Mouse (Mus musculus): ENCODE results near the gene Hoxa6.

Hoxa6 gene

DNA sequence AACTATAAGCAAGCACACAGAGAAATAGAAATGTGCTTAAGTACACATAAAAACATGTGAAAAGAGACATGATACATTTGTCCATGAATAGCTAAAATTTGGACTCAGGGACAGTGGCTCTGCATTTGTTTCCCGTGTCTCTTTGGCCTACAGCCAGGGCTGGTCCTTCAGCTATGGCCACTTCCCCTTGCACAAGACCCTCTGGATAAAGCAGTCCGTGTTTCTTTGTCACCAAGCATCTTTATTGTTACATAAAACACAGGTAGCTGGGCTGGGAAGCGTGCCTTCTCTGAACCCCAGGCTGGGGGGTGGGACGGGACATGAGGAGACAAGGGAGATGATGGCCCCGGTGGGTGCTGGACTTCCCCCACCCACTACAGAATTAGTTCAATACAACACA is 5.7 kb upstream of the Hoxa6 start:
- peak; percentile 40 to 45 for DNase-seq

DNA sequence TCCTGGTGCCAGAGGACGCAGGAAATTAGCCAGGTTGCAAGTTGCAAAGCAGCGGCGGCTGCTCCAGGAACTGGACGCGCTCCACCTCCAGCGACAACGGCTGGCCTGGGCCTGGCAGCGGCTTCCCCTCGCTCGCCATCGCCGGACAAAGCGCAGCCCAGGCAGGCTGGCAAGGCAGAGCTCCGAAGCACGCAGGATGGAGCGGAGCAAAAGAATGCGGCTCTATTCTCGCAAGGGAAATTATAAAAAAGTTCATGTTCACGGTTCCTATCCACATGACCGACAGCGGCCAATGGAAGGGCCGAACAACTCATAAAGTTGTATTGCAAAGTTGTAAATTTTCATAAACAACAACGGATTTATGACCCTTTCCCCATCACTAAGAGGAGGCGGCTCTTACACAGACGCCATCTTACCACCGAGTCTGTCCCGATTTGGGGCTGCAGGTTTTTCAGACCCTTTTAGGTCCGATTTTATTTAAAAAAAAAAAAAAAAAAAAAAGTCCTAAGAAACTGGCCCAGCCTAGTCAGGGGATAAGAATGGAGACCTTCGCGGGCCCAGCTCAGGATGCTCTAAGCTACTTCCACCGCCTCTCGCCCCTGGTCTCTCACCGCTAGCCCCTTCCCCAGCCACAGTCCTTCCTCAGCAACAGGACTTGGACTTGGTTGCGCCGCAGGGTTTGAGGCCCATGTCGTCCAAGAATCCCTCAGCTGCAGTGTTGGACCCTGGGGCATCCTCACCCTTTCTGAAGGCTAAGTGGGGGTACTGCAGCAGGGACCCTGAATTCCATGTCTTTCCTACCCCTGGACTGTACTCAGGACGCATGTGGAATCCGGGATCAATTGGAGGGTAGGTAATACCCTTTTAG is 4.8 kb upstream of the Hoxa6 start, which contains the start of the genes Hoxa3 and Gm28308:
Hoxa3 (minus strand) TSS at position 218 of the 868 bp plus-strand sequence.
Gm28308 (minus strand) TSS at position 221 of the 868 bp plus-strand sequence.
- DNase-seq = peak; percentile 85 to 90

GRCm38 (mm10) chr6:52212556-52213118 is 4.1 kb upstream of the Hoxa6 start:
- peak; percentile 71 to 87 for DNase-seq

DNA sequence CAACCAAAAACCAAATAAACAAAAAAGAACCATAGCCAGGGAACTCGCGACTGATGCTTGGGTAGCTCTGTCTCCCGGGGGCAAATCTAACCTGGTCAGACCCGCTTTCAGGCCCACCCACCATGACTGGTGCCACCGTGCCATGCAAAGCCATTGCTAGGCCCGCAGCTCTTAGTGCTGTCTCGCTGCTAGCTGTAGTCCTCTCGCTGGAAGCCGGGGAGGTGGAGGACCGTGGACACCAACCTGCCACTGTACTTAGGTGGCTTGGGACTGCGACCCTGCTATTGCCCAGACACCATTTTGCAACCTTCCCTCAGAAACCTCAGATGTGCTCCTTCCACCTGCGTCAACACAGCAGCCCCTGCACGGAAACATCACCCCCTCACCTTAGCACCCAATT is 3.4 kb upstream of the Hoxa6 start:
- DNase-seq = peak; percentile 41 to 70

DNA sequence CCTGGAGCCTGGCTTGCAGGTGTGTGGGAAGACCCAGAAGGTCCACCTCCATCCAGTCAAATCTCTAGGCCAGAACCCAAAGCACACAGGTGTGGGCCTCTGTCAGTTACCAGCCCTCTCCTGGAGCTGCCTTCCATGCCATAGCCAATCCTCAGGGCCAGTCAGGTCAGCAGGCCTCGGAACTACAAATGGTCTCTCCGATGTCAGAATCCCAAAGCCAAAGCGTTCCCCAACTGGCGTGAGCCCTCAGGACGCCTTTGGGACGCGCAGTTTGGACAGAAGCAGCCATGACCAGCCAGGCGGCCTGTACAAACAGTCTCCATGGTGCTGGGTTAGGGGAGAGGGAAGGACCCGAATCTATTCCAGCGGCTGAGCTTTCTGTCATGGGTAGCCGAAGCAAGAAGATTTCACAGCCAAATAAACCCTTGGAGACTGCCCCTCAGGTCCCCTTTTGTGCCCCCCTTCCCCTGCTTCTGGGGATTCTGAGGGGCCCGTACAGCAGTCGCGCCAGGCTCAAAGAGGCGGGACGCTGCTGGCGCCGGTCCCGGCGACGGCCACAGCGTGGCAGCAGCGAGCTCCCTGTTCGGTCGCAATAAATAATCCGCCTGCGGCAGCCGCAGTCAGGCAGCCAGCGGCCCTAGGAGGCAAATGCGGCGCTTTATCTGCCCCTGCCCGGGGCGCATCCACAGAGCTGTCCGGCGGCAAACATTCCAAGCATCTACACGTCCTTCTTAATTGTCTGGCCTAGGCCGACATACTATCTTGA is 2.8 kb upstream of the Hoxa6 start:
- peak; percentile 88 to 93 for DNase-seq

DNA sequence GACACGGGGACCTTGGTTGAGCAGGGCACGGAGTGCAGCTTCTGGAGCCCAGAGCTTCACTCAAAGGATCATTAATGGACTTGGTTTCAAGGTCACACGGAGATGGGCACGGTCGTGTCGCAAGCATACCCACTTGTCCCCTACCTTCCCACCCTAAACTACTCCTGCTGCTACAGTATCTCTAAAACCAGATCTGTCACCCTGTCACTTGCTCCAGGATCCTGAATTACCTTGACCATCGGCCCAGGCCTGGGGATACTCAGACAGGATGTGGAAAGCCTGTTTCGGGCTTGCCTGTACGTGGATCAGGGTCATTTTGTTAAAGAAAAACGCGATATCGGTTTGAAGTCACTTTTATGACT is 1.1 kb upstream of the Hoxa6 start:
- peak in 1 of 2 experiments; percentile 49 for DNase-seq

- peak; percentile 17 to 39 for DNase-seq
Observed at GRCm38 (mm10) chr6:52208868-52209684, 554 bp upstream of the Hoxa6 start.

GRCm38 (mm10) chr6:52207684-52207976 is 892 bp downstream of the Hoxa6 start:
- DNase-seq = no peak

GRCm38 (mm10) chr6:52206882-52207683 is 1.4 kb downstream of the Hoxa6 start:
- peak in 1 of 2 experiments; percentile 30 for DNase-seq

DNA sequence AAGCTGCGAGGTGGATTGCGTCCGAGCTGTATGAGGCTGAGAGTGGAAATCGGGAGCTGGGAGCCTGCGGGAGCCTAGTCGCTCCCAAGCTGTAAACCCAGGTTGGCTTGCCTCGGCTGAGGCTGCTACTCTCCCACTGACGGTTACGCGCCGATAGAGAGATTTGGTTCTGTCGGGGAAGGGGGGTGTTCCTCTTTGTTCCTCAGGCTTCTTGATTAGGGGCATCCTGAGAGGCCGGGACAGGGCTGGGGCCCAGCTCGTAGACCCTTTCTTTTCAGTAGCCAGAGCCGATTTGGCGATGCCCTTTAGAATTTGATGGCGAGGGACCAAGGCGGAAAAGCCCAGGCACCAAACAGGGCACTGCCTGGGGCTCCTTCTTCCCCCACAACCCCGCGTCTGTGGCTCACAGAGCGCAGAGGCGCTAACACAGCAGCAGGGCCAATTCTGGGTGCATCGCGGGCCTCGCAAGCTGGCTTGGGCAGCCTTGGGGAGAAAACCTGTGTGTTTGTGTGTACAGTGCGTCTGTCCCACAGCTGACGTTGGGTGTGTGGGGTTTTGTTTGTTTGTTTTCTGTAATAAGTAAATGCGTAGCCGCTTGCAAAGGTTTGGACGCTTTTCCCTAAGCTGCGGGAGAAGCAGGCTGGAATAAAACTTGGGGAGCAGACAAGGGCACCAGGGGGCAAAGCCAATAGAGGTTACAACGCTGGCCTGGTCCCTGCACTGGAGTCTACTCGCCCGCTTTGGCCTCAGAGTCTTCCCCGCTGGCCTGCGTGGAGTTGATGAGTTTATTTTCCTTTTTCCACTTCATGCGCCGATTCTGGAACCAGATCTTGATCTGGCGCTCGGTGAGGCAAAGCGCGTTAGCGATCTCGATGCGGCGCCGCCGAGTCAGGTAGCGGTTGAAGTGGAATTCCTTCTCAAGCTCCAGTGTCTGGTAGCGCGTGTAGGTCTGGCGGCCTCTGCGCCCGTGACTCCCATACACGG is 2.6 kb downstream of the Hoxa6 start:
- DNase-seq = peak in 1 of 2 experiments; percentile 56

DNA sequence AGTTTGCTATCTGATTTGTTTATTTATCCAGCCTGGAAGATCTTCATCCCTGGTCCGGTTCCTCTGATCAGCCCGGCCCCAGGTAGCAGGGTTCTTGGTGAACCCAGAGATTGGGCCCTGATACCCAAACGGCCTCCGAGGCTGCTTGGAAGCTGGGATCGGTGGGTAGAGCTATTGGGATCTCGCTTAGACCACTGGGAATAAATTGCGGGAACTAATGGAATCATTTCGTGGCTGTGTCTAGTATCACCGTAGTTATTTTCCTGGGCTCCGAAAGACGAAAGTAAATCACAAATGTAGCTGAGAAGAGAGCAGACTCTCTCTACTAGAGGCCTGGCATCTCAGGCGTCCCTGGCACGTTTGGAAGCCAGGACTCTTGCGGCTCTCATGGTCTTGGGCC is 3.3 kb downstream of the Hoxa6 start:
- DNase-seq = no peak

DNA sequence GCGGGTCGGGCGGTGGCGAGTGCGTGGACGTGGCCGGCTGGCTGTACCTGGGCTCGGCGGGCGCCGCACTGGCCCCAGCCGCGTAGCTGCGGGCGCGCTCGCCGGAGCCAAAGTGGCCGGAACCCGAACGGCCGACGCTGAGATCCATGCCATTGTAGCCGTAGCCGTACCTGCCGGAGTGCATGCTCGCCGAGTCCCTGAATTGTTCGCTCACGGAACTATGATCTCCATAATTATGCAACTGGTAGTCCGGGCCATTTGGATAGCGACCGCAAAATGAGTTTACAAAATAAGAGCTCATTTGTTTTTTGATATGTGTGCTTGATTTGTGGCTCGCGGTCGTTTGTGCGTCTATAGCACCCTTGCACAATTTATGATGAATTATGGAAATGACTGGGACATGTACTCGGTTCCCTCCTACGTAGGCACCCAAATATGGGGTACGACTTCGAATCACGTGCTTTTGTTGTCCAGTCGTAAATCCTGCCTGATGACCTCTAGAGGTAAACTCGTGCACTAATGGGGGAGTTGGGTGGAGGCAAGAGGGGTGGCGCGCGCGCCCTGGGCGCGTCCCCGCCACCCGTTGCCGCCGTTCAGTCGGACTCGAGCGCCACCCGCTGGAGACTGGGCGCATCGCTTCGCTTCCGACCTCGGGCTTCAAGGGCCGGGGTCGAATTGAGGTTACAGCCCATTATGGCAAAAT is 4.3 kb downstream of the Hoxa6 start, which contains the start of gene Hoxa5:
Hoxa5 (minus strand) TSS at position 538 of the 703 bp plus-strand sequence.
- DNase-seq = peak; percentile 92 to 93

DNA sequence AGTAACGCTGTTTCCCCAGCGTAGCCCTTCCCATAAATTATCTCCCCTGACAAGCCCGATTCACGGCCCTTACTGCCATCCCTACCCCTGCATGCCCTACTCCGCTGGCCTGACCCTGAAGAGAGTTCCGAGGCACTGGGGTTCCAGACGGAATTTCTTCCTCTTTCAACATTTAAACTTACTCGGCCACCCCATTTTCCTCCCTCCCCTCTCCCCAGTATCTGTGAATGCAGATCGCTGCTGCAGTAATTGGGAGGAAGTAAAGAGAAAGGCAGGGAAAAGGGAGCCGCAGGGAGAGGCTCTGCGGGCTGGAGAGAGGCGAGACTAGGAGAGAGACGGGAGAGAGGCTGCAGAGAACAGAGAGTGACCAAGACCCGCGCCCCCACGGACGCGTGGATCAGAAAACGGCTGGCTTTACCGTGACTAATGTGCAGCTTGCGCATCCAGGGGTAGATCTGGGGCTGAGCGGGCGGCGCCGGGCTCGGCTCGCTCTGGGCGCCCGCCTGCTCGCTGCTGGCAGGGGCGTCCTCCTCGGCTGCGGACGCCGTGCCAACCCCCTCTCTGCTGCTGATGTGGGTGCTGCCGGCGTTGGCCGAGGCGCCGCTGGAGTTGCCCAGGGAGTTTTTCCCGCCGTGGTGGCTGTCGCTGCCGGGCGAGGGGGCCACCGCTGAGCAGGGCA is 5.0 kb downstream of the Hoxa6 start:
- DNase-seq = peak; percentile 44 to 67

DNA sequence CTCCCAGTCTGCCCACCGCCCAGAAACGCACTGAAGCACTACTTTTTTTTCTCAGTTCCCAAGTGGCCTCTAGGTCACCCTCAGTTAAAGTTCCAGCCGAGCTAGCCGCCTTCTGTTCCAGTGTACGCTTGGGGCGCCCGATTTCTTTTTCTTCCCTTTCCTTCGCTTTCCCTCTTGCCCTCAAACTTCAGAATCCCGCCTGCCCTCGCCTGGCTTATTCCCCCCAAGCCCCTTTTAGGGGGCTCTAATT is 5.5 kb downstream of the Hoxa6 start:
- peak; percentile 55 to 66 for DNase-seq

GRCm38 (mm10) chr6:52202362-52203120 is 6.0 kb downstream of the Hoxa6 start:
- DNase-seq = peak; percentile 5 to 35

DNA sequence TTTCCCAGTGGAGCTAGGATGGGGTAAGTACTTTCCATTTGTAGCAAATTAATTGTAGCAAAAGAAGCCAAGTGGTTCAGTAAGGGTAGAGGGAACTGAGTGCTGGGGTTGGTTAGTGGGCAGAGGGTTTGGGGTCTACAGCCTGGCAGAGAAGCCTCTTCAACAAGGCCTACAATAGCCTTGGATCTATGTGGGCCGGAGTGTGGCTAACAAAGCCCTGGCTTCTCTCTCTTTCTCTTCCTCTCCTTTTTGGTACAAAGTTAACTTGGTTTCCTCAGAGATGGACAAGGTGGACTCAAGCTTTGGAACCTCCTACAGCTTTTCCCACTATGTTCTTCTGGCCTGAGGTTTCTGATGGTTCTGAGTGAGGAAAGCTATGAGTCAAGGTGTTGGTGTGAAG is 7.3 kb downstream of the Hoxa6 start:
- no peak for DNase-seq

DNA sequence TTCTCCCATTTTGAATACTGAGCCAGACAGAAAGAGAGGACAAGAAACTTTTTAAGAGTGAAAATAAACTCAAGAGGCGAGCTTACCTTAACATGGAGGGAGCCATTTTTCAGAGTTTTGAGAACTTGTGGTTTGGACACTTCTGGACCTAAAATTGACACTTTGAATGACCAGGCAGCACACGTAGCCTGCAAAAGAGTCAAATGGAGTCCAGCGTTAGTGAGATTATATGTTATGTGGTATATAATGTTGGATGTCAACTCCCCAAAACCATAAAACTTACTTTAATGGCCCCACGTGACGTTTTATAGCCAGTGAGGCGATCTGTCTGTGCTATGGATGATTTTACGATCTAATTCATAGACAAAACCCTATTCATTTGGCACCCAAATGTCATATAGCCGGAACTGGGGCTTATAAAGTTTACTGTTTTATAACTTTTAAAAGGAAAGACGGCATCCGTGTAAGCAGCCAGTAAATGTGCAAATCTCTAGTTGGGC is 7.7 kb downstream of the Hoxa6 start:
- DNase-seq = no peak

GRCm38 (mm10) chr6:52200073-52200750 is 8.3 kb downstream of the Hoxa6 start:
- peak; percentile 15 to 58 for DNase-seq
